Mouse (Mus musculus): ENCODE measurements at regions not wholly inside any gene's neighbourhood (a gene's known extent, or its start where the extent isn't known, plus 50 kb on each side); places are given as distances from the start of the nearest gene placed in this dataset.
A peak's percentile ranks its signal among the peaks of the same experiment; 100 is the strongest.

DNA sequence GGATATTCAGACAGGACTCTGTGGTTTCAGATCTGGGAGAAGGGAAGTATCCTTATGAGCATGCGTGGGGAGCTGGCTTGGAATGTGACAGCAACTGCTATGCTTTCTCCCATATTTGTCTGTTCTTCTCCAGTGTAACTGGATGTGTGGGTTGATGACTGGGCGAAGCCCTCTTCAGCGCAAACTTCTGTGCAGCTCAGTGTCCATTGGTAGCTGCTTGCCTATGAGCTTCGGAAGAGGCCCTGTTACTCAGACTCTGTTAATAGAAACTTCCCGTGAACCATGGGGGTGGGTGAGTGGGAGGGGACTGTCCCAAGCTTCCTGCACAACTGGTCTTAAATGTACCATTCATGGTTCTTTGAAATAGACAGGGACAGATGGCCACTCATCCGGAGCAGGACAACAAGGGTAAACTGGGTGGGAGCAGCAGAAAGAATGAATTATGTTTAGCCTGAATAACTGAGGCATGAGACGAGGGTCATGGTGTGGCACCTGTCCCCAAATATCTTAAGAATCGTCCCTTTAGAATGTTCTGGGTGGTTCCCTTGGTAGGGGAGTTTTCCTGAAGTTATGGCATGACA lies 141.1 kb upstream of the Plxnc1 start:
- no peak for DNase-seq

DNA sequence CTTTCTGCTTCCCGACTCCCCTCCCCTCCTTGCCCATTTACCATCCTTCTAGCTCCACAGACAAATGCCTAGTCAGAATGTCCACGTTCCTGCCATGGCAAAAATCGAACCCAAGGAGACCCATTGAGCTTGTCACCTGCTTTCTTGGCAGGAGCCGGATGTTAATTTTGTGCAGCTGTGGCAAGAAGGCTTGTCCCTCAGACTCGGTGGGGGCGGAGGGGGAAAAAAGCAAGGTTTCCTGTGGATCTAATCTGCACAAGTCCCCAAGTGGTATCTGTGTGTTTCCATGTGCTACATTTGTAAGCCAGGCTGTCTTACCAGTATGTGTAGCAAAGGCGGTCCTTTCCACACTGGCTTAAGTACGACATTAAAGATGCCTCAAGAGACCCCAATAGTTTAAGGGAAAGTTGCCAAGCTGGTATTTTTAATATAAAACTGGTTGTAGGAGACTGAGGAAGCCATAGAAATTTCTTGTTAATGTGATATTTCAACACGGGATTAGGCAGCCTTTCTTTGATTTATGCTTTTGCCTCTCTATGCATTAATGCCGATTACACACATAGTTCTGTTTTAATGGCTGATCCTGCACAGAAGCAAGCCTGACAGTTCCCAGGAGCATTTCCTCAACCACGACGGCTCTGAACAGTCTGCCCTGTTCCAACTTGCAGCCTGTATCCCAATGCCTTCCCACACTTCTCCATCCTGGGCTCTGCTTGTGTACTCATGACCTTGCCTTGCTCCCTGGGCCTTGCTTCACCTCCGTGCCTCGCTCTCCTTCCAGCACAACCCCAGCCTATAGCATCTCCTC lies 138.9 kb upstream of the Plxnc1 start:
- DNase-seq, result no peak

- DNase-seq, result no peak
These were observed 138.0 kb upstream of the Plxnc1 start for GRCm38 (mm10) chr10:95082634-95083033.

DNA sequence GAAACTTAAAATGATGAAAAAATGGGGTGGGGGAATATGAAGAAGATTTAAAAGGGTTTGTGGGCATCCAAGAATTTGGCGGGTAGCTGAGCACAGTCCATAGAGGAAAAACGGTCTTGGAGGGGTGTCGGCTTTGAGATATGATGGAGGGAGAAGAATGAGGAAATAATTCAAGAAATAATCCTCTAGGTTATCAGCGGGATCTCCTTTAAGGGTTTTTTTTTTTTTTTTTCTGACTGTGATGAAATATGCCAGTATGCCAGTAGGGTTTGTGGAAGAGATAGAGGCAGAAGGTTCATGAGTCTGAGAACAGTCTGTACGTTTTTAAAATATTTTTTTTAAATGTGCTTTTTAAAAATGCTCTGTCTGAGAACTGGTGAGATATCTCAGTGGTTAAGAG lies 135.3 kb upstream of the Plxnc1 start:
- no peak for DNase-seq

- DNase-seq, result no peak
These were observed 131.8 kb upstream of the Plxnc1 start for GRCm38 (mm10) chr10:95076421-95076820.

- DNase-seq, result no peak
These were observed 131.3 kb upstream of the Plxnc1 start for GRCm38 (mm10) chr10:95075897-95076296.

DNA sequence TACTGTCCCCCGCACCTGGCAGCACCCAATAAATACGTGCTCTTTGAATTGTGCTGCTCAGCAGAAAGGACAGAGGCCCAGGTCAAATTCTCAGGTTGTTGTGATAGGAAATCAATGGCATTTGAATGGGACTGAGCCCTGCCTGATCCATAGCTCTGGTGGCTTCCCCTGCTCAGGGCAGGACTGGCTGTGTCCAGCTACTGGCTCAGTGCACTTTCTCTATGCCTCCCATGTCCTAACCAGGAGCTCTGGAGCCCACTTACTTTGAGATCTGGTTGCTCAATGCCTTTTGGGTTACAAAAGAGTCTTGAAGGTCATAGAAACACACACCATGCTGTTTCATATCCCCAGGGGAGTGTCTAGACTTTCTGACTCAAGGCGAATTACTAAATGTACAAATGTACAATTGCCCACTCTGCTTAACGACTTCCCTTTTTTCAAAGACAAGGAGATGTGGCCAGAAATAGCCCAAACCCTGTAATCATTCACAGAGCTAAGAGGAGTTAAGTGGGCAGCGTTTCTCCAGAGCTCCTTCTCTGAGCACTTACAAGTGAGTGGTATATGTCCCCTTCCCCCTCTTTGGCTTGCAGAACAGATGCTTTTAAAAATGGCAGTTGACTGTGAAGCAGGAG lies 130.4 kb upstream of the Plxnc1 start:
- DNase-seq, result no peak

- no peak for DNase-seq
These were observed 129.7 kb upstream of the Plxnc1 start for GRCm38 (mm10) chr10:95074381-95074780.

- no peak for DNase-seq
These were observed 123.3 kb upstream of the Plxnc1 start for GRCm38 (mm10) chr10:95067971-95068370.

- no peak for DNase-seq
These were observed 122.1 kb upstream of the Plxnc1 start for GRCm38 (mm10) chr10:95066774-95067173.

DNA sequence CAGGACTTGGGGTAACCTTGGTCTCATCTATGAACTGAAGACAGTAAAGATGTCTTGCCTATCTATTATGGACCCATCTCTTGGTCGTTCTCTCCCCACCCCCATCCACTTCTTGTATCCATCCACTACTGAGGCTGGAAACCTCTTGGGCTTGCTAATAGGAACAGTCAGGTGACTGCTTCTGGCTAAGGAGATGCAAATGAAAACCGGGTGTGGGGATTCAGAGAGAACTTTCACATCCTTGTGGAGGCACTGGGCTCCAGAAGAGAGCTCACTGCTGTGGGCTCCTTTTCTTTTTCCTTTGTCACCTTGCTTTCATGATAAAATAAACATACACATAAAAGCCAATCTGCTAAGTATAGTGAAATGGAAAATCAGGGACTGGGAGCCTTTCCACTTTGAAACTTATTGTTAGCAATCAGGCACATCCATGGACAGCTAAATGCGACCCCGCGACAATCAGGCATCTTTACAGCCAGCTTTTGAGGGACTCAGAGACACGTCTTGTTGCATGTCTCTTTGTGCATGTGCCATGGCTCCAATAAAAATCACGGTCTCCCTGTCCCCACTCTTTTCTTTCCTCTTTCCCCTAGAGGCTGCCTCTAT lies 115.0 kb upstream of the Plxnc1 start:
- DNase-seq, result no peak

GRCm38 (mm10) chr10:95059078-95059477 lies 114.4 kb upstream of the Plxnc1 start:
- DNase-seq, result peak; percentile 9

DNA sequence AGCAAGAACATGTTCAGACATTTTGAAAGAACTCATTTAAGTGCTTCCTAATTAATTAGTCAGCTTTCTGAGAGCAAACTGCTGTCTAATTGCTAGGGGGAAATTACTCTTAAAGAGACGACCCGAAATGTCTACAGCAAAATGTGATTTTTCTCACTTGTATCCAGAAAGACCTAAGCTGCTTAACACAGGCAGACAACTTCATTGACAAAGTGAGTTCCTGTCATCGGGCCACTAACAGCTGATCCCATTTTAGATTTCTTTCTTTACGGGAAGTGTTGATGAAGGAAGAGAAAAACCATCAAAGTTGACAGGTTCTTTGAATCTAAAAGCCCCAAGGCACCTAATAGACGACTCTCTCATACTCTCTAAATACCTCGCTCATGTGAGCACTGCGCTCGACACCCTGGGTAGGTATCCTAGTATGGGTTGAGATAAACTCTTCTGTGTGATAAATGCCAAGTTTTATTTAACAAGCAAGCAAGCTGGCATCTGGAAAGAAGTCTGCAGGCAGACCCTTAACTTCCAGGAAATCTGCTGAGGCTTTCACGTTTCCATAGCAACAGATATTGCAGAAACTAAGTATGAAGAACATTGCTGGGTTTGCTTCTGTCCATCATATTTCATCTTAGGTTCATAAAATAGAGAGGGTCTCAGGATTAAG lies 112.5 kb upstream of the Plxnc1 start:
- no peak for DNase-seq

DNA sequence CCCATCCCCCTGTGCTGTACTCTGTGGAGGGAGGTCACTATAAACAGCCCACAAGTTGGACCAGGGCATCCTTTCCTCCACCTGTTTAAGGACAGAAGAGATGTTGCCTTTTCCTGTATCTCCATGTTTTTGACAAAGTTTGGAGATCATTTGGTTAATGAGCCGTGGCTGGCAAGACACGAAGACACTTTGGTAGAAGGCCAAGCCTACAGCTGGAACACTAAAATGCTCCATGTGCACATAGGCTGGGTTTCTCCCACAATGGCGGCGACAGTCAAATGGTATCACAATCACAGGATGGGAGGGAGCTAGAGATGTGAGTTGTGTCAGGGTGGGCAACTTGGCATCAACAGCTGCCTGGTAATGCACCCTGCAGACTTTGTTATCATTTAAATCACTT lies 111.9 kb upstream of the Plxnc1 start:
- DNase-seq, result no peak

- no peak for DNase-seq
These were observed 110.2 kb upstream of the Plxnc1 start for GRCm38 (mm10) chr10:95054869-95055268.

GRCm38 (mm10) chr10:95048790-95049189 lies 104.2 kb upstream of the Plxnc1 start:
- no peak for DNase-seq

DNA sequence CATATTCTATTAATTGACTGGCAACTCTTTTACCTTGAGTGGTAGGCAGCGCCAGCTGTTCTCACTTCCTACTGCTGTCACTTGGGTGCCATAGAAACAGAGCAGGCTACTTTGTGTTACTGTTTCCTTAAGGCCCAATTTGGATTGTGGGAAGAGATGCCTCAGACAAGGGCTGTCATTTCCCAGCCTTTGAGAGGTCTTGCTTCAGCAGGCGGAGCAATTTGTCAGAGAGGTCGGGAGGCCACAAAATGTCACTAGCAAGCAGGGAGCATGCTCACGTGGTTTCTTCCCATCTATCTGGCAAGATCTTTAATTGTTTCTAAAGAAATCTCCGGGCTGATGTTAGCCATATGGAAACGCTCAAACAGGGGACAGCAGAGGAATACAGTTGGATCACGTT lies 99.3 kb upstream of the Plxnc1 start:
- no peak for DNase-seq

- DNase-seq, result no peak
These were observed 95.7 kb upstream of the Plxnc1 start for GRCm38 (mm10) chr10:95040258-95040895.

GRCm38 (mm10) chr10:95036043-95036697 lies 91.5 kb upstream of the Plxnc1 start:
- no peak for DNase-seq

DNA sequence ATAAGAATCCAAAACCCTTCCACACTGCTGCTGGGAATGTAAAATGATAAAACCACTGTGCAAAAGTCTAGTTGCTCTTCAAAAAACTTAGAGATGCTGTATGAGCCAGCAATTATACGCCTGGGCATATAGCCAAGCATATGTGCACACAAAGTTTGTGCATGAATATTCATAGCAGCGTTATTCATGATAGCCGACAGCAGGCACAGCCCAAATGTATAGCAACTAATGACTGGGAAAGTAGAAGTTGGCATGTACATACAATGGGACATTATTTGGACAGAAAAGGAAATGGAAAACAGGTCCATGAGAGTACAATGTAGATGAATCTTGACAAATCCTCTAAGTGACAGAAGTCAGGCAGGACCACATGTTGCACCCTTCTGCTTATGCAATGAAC lies 90.7 kb upstream of the Plxnc1 start:
- DNase-seq, result no peak

- DNase-seq, result no peak
These were observed 89.9 kb upstream of the Plxnc1 start for GRCm38 (mm10) chr10:95034566-95034965.

Measured in adrenal gland, postnatal 10 days (tissue).